Mouse (Mus musculus): ENCODE measurements around the gene Zswim3. TPM values are rescaled to one million over a fixed set of nuclear protein-coding genes. Genes with fewer than 3 reads are reported as not detected.

Zswim3 gene
- polyA plus RNA-seq, 1 experiment from 2014 or later = 13.3 TPM

- ATAC-seq (ENCODE audit: low FRiP score) (no peak), DNase-seq (ENCODE audit: low spot score) (no peak)
- no peaks in the 10 kb centered on the region for H3K4me1 ChIP-seq (replicated peaks; ENCODE audit: control insufficient read depth, insufficient read depth, low read length)
- no peaks in the 10 kb centered on the region for H3K9me3 ChIP-seq (ENCODE audit: control insufficient read depth, low read length)
- no peak overlapping the region for H3K9ac ChIP-seq (ENCODE audit: low read depth, low read length)
- no peak overlapping the region for H3K27ac ChIP-seq (ENCODE audit: low read depth, low read length)
- H3K4me3 ChIP-seq (ENCODE audit: low read depth, low read length) = no peak overlapping the region
- WGBS = 84% methylated on average over 30 of the region's 30 CpGs
- no peaks in the 10 kb centered on the region for H3K27me3 ChIP-seq (ENCODE audit: control insufficient read depth, insufficient read depth, low read length)
- H3K36me3 ChIP-seq (ENCODE audit: control insufficient read depth, insufficient read depth, low read length) = no peaks in the 10 kb centered on the region
- no peak overlapping the region for H3K4me2 ChIP-seq (replicated peaks; ENCODE audit: low read depth, low read length)
Measured at GRCm38 (mm10) chr2:164777246-164778014, 27.5 kb upstream of the Zswim3 start.

- 89% methylated on average over 11 of the region's 11 CpGs for WGBS
Measured at GRCm38 (mm10) chr2:164778015-164778287, 26.9 kb upstream of the Zswim3 start.

GRCm38 (mm10) chr2:164778809-164779208 lies 26.1 kb upstream of the Zswim3 start:
- no peaks in the 10 kb centered on the region for H3K9me3 ChIP-seq (ENCODE audit: control insufficient read depth, low read length)
- no peaks in the 10 kb centered on the region for H3K27me3 ChIP-seq (ENCODE audit: control insufficient read depth, insufficient read depth, low read length)
- 87% methylated on average over 7 of the region's 7 CpGs for WGBS
- H3K9ac ChIP-seq (ENCODE audit: low read depth, low read length) = no peak overlapping the region
- no peak overlapping the region for H3K4me2 ChIP-seq (replicated peaks; ENCODE audit: low read depth, low read length)
- ATAC-seq (ENCODE audit: low FRiP score) = no peak
- no peaks in the 10 kb centered on the region for H3K4me1 ChIP-seq (replicated peaks; ENCODE audit: control insufficient read depth, insufficient read depth, low read length)
- no peaks in the 10 kb centered on the region for H3K36me3 ChIP-seq (ENCODE audit: control insufficient read depth, insufficient read depth, low read length)
- H3K4me3 ChIP-seq (ENCODE audit: low read depth, low read length) = no peak overlapping the region
- no peak overlapping the region for H3K27ac ChIP-seq (ENCODE audit: low read depth, low read length)
- DNase-seq (ENCODE audit: low spot score) = no peak

More at GRCm38 (mm10) chr2:164778015-164778287, 26.9 kb upstream of the Zswim3 start:
- Histone ChIP-seq H3K36me3 (ENCODE audit: control insufficient read depth, insufficient read depth, low read length) (no peaks in the 10 kb centered on the region), H3K4me2 (replicated peaks; ENCODE audit: low read depth, low read length) (no peak overlapping the region), H3K4me3 (ENCODE audit: low read depth, low read length) (no peak overlapping the region), H3K9ac (ENCODE audit: low read depth, low read length) (no peak overlapping the region), H3K9me3 (ENCODE audit: control insufficient read depth, low read length) (no peaks in the 10 kb centered on the region), H3K27me3 (ENCODE audit: control insufficient read depth, insufficient read depth, low read length) (no peaks in the 10 kb centered on the region), H3K27ac (ENCODE audit: low read depth, low read length) (no peak overlapping the region), H3K4me1 (replicated peaks; ENCODE audit: control insufficient read depth, insufficient read depth, low read length) (no peaks in the 10 kb centered on the region)
- DNase-seq (ENCODE audit: low spot score) (no peak), ATAC-seq (ENCODE audit: low FRiP score) (no peak)

GRCm38 (mm10) chr2:164779481-164780086 lies 25.3 kb upstream of the Zswim3 start, which contains the start of gene Tnnc2:
TSS of gene Tnnc2 (minus strand) at chr2:164779967.
- Histone ChIP-seq H3K9ac (ENCODE audit: low read depth, low read length) (no peak within 1 kb of the TSS), H3K27ac (ENCODE audit: low read depth, low read length) (no peak within 1 kb of the TSS), H3K9me3 (ENCODE audit: control insufficient read depth, low read length) (no peaks in the 10 kb centered on the region), H3K4me2 (replicated peaks; ENCODE audit: low read depth, low read length) (no peak within 1 kb of the TSS), H3K4me1 (replicated peaks; ENCODE audit: control insufficient read depth, insufficient read depth, low read length) (no peaks in the 10 kb centered on the region), H3K27me3 (ENCODE audit: control insufficient read depth, insufficient read depth, low read length) (no peaks in the 10 kb centered on the region), H3K36me3 (ENCODE audit: control insufficient read depth, insufficient read depth, low read length) (no peaks in the 10 kb centered on the region), H3K4me3 (ENCODE audit: low read depth, low read length) (no peak within 1 kb of the TSS)
- WGBS = 73% methylated on average over 8 of the region's 8 CpGs
- ATAC-seq (ENCODE audit: low FRiP score) = no peak
- no peak for DNase-seq (ENCODE audit: low spot score)

- 72% methylated on average over 4 of the region's 4 CpGs for WGBS
- DNase-seq (ENCODE audit: low spot score) (no peak), ATAC-seq (ENCODE audit: low FRiP score) (no peak)
Measured at GRCm38 (mm10) chr2:164781876-164782275, 23.0 kb upstream of the Zswim3 start.

GRCm38 (mm10) chr2:164783926-164784581 lies 20.8 kb upstream of the Zswim3 start:
- H3K36me3 ChIP-seq (ENCODE audit: control insufficient read depth, insufficient read depth, low read length) = no peaks in the 10 kb centered on the region
- no peak overlapping the region for H3K27ac ChIP-seq (ENCODE audit: low read depth, low read length)
- no peak overlapping the region for H3K9ac ChIP-seq (ENCODE audit: low read depth, low read length)
- DNase-seq (ENCODE audit: low spot score) (no peak), ATAC-seq (ENCODE audit: low FRiP score) (no peak)
- H3K27me3 ChIP-seq (ENCODE audit: control insufficient read depth, insufficient read depth, low read length) = no peaks in the 10 kb centered on the region
- H3K4me3 ChIP-seq (ENCODE audit: low read depth, low read length) = no peak overlapping the region
- 77% methylated on average over 7 of the region's 7 CpGs for WGBS
- H3K4me2 ChIP-seq (replicated peaks; ENCODE audit: low read depth, low read length) = no peak overlapping the region
- H3K9me3 ChIP-seq (ENCODE audit: control insufficient read depth, low read length) = no peaks in the 10 kb centered on the region
- H3K4me1 ChIP-seq (replicated peaks; ENCODE audit: control insufficient read depth, insufficient read depth, low read length) = peaks cover 2% of the 10 kb centered on the region; the same call in 1 of the 2 replicates

More at GRCm38 (mm10) chr2:164781876-164782275, 23.0 kb upstream of the Zswim3 start:
- no peaks in the 10 kb centered on the region for H3K9me3 ChIP-seq (ENCODE audit: control insufficient read depth, low read length)
- H3K27me3 ChIP-seq (ENCODE audit: control insufficient read depth, insufficient read depth, low read length) = no peaks in the 10 kb centered on the region
- no peaks in the 10 kb centered on the region for H3K36me3 ChIP-seq (ENCODE audit: control insufficient read depth, insufficient read depth, low read length)
- H3K4me3 ChIP-seq (ENCODE audit: low read depth, low read length) = no peak overlapping the region
- H3K27ac ChIP-seq (ENCODE audit: low read depth, low read length) = no peak overlapping the region
- no peak overlapping the region for H3K9ac ChIP-seq (ENCODE audit: low read depth, low read length)
- no peak overlapping the region for H3K4me2 ChIP-seq (replicated peaks; ENCODE audit: low read depth, low read length)
- H3K4me1 ChIP-seq (replicated peaks; ENCODE audit: control insufficient read depth, insufficient read depth, low read length) = peaks cover 2% of the 10 kb centered on the region; the same call in 1 of the 2 replicates

- Histone ChIP-seq H3K27ac (ENCODE audit: low read depth, low read length) (no peak overlapping the region), H3K27me3 (ENCODE audit: control insufficient read depth, insufficient read depth, low read length) (no peaks in the 10 kb centered on the region), H3K4me3 (ENCODE audit: low read depth, low read length) (peak overlapping the region; percentile 56), H3K36me3 (ENCODE audit: control insufficient read depth, insufficient read depth, low read length) (no peaks in the 10 kb centered on the region), H3K4me1 (replicated peaks; ENCODE audit: control insufficient read depth, insufficient read depth, low read length) (peaks cover 2% of the 10 kb centered on the region; the same call in 1 of the 2 replicates), H3K9me3 (ENCODE audit: control insufficient read depth, low read length) (no peaks in the 10 kb centered on the region), H3K4me2 (replicated peaks; ENCODE audit: low read depth, low read length) (peak overlapping the region; percentile 56), H3K9ac (ENCODE audit: low read depth, low read length) (peak overlapping the region; percentile 63)
- no peak for ATAC-seq (ENCODE audit: low FRiP score)
- WGBS = 25% methylated on average over 7 of the region's 7 CpGs
- peak; percentile 30 for DNase-seq (ENCODE audit: low spot score)
Measured at GRCm38 (mm10) chr2:164784869-164785420, 20.0 kb upstream of the Zswim3 start.

GRCm38 (mm10) chr2:164785481-164786387 lies 19.2 kb upstream of the Zswim3 start, which contains the start of gene Snx21:
TSS of gene Snx21 (plus strand) at chr2:164785823.
- H3K36me3 ChIP-seq (ENCODE audit: control insufficient read depth, insufficient read depth, low read length) = no peaks in the 10 kb centered on the region
- WGBS = under 1% methylated on average over 65 of the region's 89 CpGs
- peak within 1 kb of the TSS; percentile 63 for H3K9ac ChIP-seq (ENCODE audit: low read depth, low read length)
- no peaks in the 10 kb centered on the region for H3K27me3 ChIP-seq (ENCODE audit: control insufficient read depth, insufficient read depth, low read length)
- ATAC-seq (ENCODE audit: low FRiP score) = peak; percentile 88
- DNase-seq (ENCODE audit: low spot score) = peak; percentile 93
- peak within 1 kb of the TSS; percentile 56 for H3K4me3 ChIP-seq (ENCODE audit: low read depth, low read length)
- H3K27ac ChIP-seq (ENCODE audit: low read depth, low read length) = peak within 1 kb of the TSS; percentile 0; the same call in 1 of the 2 replicates
- H3K9me3 ChIP-seq (ENCODE audit: control insufficient read depth, low read length) = no peaks in the 10 kb centered on the region
- H3K4me2 ChIP-seq (replicated peaks; ENCODE audit: low read depth, low read length) = peak within 1 kb of the TSS; percentile 56
- peaks cover 2% of the 10 kb centered on the region; the same call in 1 of the 2 replicates for H3K4me1 ChIP-seq (replicated peaks; ENCODE audit: control insufficient read depth, insufficient read depth, low read length)
